Mouse (Mus musculus) bone marrow macrophage, adult 2 months (primary cell): Measurements from ENCODE around the gene Mapk8.

ENCODE experiments used
- CTCF ChIP-seq: IDR thresholded peaks from 2 replicates; pipeline ENCODE4 v1.5.1; 2012; ENCODE audit warnings: low read depth, mild to moderate bottlenecking, low read length, moderate library complexity
- POLR2A ChIP-seq: IDR thresholded peaks from 2 replicates; pipeline ENCODE4 v1.6.1; 2012; ENCODE audit warnings: mild to moderate bottlenecking, low read depth, low read length, borderline replicate concordance

GRCm38 (mm10) chr14:33450331-33450730 lies 3.4 kb upstream of the Mapk8 start:
- TF ChIP-seq CTCF (no peak), POLR2A (no peak)
